Mouse (Mus musculus) E14TG2a.4 (cell line): ENCODE data around the gene Grin1.

Experiments
- CTCF ChIP-seq: conservative IDR thresholded peaks from 2 replicates; pipeline ENCODE4 v1.5.1; 2014; ENCODE audit warnings: low read length
- NANOG ChIP-seq: IDR thresholded peaks from 2 replicates; pipeline ENCODE4 v1.6.1; 2014; ENCODE audit warnings: borderline replicate concordance, low read length, mixed read lengths
- POU5F1 ChIP-seq: IDR thresholded peaks from 2 replicates; pipeline ENCODE4 v1.6.1; 2014; ENCODE audit warnings: low read length, borderline replicate concordance

- TF ChIP-seq CTCF, result no peak
- no peak for TF ChIP-seq NANOG
- no peak for TF ChIP-seq POU5F1
These were observed 51.7 kb downstream of the Grin1 start for GRCm38 (mm10) chr2:25267241-25267640.
